Mouse (Mus musculus) midbrain, embryonic 11.5 days (tissue): Measurements from ENCODE around the gene Galk1. TPM values are rescaled to one million over a fixed set of nuclear protein-coding genes. Genes with fewer than 3 reads are reported as not detected.

Source experiments
- ATAC-seq: fragments of 200-750 bp; cut with Nextera tagmentation; 2 replicates; pipeline ENCODE4 v1.8.0; 2017; ENCODE audit warnings: moderate TSS enrichment, moderate library complexity; ENCODE audit not compliant: low FRiP score
- DNase-seq: peaks from one replicate; pipeline ENCODE4 v3.0.0; 2015; ENCODE audit warnings: low spot score; ENCODE audit errors: missing footprints
- H3K27ac ChIP-seq: fragments of 300-500 bp; sonication (generic); 2 replicates; pipeline ENCODE4 v1.5.1; 2014; ENCODE audit warnings: low read depth, low read length
- H3K27me3 ChIP-seq: fragments of 300-500 bp; sonication (generic); 2 replicates; pipeline ENCODE4 v1.6.1; 2014; ENCODE audit warnings: mild to moderate bottlenecking, low read length, moderate library complexity, mixed read lengths; ENCODE audit not compliant: control insufficient read depth, insufficient read depth
- H3K36me3 ChIP-seq: fragments of 300-500 bp; sonication (generic); 2 replicates; pipeline ENCODE4 v1.6.1; 2014; ENCODE audit warnings: mild to moderate bottlenecking, low read length, moderate library complexity, mixed read lengths; ENCODE audit not compliant: control insufficient read depth, insufficient read depth
- H3K4me1 ChIP-seq: fragments of 300-500 bp; sonication (generic); 2 replicates; pipeline ENCODE4 v1.6.1; 2014; ENCODE audit warnings: low read length; ENCODE audit not compliant: control insufficient read depth, insufficient read depth
- H3K4me2 ChIP-seq: fragments of 300-500 bp; sonication (generic); 2 replicates; pipeline ENCODE4 v1.6.1; 2014; ENCODE audit warnings: mild to moderate bottlenecking, moderate library complexity
- H3K4me3 ChIP-seq: fragments of 300-500 bp; sonication (generic); 2 replicates; pipeline ENCODE4 v1.5.1; 2014; ENCODE audit warnings: low read depth, low read length
- H3K9ac ChIP-seq: fragments of 300-500 bp; sonication (generic); 2 replicates; pipeline ENCODE4 v1.6.1; 2014; ENCODE audit warnings: low read length
- H3K9me3 ChIP-seq: fragments of 300-500 bp; sonication (generic); 2 replicates; pipeline ENCODE4 v1.6.1; 2016; ENCODE audit warnings: low read length; ENCODE audit not compliant: control insufficient read depth
- WGBS: fragments of 180-500 bp; shearing (Covaris S2); extraction: QIAGEN DNeasy Blood & Tissue Kit; methylation state at CpG from one replicate; pipeline ENCODE4 v1.1.7; 2014; 5-methylcytosine and 5-hydroxymethylcytosine counted together
- polyA plus RNA-seq: library from polyadenylated mRNA; unstranded; fragments of >200 nt; fragmentation: Nextera tagmentation; extraction: Ambion mirVana; gene quantifications from 2 replicates; pipeline ENCODE4 v1.2.1, GENCODE M21; 2014

Galk1 gene
- polyA plus RNA-seq, 1 experiment from 2014 or later, result 93.4 TPM

DNA sequence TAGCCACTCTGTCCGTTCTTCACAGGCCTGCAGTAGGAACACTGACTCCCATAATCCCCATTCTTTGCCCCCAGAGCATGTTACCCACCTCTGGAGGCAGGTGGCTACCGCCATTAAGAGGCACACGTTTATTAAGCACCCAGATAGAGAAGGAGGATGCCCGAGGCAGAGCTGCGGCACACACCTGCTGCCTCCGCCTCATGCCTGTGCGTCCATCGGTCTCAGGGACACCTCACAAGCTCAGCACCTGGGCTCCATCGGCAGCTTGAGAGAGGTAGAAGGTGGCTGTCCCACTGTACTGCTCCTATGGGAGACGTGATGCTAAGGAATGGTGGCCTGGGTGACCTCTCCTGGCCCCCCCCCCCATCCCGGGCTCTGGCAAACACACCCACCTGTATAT, 4.1 kb downstream of the Galk1 start:
- 91% methylated on average over 11 of the region's 11 CpGs for WGBS
- peaks cover 24% of the 10 kb centered on the region for H3K4me1 ChIP-seq
- no peak overlapping the region for H3K9ac ChIP-seq

DNA sequence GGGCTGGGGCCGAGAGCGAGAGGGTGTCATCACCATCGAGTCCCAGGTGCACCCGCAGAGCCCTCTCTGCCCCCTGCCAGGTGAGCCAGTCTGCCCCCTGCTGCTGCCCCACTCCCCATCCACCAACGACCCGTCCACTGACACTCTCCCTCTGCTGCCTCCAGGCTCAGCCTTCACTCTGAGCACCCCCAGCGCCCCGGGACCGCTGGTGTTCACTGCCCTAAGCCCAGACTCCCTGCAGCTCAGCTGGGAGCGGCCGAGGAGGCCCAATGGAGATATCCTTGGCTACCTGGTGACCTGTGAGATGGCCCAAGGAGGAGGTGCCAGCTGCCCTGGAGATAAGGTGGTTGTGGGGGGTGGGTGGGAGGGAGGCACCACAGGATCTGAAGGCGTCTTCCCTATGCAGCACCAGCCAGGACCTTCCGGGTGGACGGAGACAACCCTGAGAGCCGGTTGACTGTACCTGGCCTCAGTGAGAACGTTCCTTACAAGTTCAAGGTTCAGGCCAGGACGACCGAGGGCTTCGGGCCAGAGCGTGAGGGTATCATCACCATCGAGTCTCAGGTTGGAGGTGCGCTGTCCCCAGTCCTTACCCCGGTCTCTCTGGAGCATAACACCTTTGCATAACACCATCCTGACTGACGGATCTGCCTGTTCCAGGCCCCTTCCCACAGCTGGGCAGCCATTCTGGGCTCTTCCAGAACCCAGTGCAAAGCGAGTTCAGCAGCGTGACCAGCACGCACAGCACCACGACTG, 5.2 kb downstream of the Galk1 start:
- Histone ChIP-seq H3K27me3 (0 out of 2 replicates have a peak, but pooled peaks cover 3% of the 10 kb centered on the region), H3K36me3 (no peaks in the 10 kb centered on the region), H3K4me1 (peaks cover 17% of the 10 kb centered on the region), H3K9me3 (no peaks in the 10 kb centered on the region), H3K27ac (no peak overlapping the region), H3K4me2 (no peak overlapping the region), H3K4me3 (no peak overlapping the region), H3K9ac (no peak overlapping the region)
- DNase-seq (no peak), ATAC-seq (no peak)
- 87% methylated on average over 28 of the region's 28 CpGs for WGBS

More for the DNA sequence above, 4.1 kb downstream of the Galk1 start:
- DNase-seq (no peak), ATAC-seq (no peak)
- Histone ChIP-seq H3K27ac (no peak overlapping the region), H3K4me3 (no peak overlapping the region), H3K4me2 (no peak overlapping the region), H3K27me3 (0 out of 2 replicates have a peak, but pooled peaks cover 3% of the 10 kb centered on the region), H3K9me3 (no peaks in the 10 kb centered on the region), H3K36me3 (no peaks in the 10 kb centered on the region)

DNA sequence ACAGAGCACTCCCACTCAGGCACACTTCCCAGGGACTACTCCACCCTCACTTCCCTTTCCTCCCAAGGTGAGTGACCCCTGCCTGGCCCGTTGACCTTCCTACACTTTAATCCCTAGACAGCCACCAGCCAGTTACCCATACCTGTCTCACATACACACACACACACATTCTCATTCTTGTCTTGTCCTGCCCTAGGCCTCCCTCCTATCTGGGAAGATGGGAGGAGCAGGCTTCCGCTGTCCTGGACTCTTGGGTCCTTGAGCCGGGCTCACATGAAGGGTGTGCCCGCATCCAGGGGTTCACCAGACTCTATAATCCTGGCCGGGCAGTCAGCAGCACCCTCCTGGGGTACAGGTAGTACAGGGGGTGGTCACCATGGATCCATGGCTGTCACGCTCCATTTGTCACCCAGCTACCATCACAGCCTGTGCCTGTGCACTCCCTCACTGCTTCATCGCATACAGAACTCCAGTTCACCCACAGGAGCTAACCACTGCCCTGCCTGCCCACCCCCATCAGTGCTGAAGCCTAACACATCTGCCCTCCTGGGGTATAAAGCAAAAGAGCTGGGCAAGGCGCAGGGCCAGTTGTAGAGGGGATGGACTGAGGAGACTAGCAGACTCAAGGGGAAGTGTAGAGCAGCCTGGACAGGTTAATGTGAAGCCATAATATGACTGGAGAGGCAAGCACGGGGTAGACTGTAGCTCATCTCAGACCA, 6.7 kb downstream of the Galk1 start:
- H3K27ac ChIP-seq, result no peak overlapping the region
- H3K4me1 ChIP-seq, result peaks cover 11% of the 10 kb centered on the region
- H3K9ac ChIP-seq, result no peak overlapping the region; the same call in 1 of the 2 replicates
- WGBS, result 61% methylated on average over 9 of the region's 9 CpGs
- no peaks in the 10 kb centered on the region for H3K9me3 ChIP-seq
- H3K36me3 ChIP-seq, result no peaks in the 10 kb centered on the region
- 0 out of 2 replicates have a peak, but pooled peaks cover 3% of the 10 kb centered on the region for H3K27me3 ChIP-seq
- ATAC-seq, result no peak; the same call in 1 of the 2 replicates
- no peak overlapping the region for H3K4me3 ChIP-seq
- no peak overlapping the region; the same call in 1 of the 2 replicates for H3K4me2 ChIP-seq
- DNase-seq, result no peak

DNA sequence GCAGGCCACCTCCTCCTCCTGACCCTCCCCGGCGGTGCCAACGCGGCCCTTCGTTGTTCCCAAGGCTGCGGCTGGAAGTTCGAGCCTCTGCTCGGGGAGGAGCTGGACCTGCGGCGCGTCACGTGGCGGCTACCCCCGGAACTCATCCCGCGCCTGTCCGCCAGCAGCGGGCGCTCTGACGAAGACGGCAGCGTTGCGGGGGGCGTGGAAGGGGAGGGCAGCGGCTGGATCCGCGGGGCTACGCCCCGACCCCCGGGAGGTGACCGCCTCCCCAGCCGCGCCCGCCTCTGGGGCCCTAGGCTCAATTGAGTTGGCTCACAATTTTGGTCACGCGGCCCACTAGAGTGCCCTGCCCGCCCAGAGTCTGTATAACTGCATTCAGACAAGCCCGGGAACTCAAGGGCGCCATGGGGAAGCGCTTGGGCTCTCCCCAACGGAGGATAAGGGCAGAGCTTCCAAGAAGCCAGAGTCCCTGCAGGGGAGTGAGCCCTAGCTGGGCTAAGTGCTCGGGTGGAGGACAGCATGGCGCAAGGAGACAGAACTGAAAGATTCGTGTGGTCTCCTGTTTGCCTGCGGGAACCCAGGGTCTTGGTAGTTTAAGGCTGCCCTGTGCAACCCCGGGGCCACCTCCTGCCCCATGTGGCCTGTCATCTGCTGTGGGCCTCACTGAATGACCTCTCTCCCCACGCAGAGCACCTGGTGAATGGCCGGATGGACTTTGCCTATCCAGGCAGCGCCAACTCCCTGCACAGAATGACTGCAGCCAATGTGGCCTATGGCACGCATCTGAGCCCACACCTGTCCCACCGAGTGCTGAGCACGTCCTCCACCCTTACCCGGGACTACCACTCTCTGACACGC, 7.4 kb downstream of the Galk1 start:
- DNase-seq (peak; percentile 94), ATAC-seq (peak; percentile 47)
- peak overlapping the region; percentile 33 for H3K4me3 ChIP-seq
- H3K4me2 ChIP-seq, result peak overlapping the region; percentile 58
- WGBS, result 4% methylated on average over 54 of the region's 54 CpGs
- H3K9me3 ChIP-seq, result no peaks in the 10 kb centered on the region
- H3K27me3 ChIP-seq, result 0 out of 2 replicates have a peak, but pooled peaks cover 3% of the 10 kb centered on the region
- no peak overlapping the region for H3K27ac ChIP-seq
- H3K36me3 ChIP-seq, result no peaks in the 10 kb centered on the region
- peak overlapping the region; percentile 68 for H3K9ac ChIP-seq
- H3K4me1 ChIP-seq, result peaks cover 11% of the 10 kb centered on the region

DNA sequence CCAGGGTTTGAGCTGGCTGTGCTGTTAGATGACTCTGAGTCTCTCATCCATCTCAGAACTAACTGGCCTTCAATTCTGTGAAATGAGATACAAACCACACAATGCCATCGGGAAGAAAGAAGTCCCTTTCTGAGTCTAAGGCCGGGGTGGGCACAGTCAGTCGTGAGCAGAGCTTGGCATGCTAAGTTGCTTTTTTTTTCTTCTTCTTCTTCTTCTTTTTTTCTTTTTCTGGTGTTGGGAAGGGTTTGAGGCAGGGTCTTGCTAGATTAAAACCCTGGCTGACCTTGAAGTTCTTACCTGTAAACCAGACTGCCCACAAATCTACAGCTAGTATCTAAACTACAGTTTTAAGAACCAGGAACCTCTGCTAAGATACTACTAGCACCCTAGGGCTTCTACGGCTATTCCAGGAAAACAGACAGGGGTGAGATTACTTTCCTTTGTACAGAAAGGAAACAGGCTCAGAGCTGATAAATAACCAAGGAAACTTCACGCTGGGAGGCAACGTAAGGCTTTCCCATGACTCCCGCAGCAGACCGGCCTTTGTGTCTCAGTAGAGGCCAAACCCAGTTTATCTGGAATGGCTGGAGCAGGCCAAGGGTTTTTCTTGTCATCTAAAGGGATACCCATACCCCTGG, 8.2 kb downstream of the Galk1 start:
- Histone ChIP-seq H3K27ac (no peak overlapping the region), H3K9ac (peak overlapping the region; percentile 68), H3K9me3 (no peaks in the 10 kb centered on the region), H3K36me3 (no peaks in the 10 kb centered on the region), H3K27me3 (0 out of 2 replicates have a peak, but pooled peaks cover 3% of the 10 kb centered on the region), H3K4me2 (peak overlapping the region; percentile 58), H3K4me3 (peak overlapping the region; percentile 33), H3K4me1 (peaks cover 11% of the 10 kb centered on the region)
- WGBS, result 43% methylated on average over 8 of the region's 8 CpGs
- ATAC-seq (no peak), DNase-seq (peak; percentile 83)

DNA sequence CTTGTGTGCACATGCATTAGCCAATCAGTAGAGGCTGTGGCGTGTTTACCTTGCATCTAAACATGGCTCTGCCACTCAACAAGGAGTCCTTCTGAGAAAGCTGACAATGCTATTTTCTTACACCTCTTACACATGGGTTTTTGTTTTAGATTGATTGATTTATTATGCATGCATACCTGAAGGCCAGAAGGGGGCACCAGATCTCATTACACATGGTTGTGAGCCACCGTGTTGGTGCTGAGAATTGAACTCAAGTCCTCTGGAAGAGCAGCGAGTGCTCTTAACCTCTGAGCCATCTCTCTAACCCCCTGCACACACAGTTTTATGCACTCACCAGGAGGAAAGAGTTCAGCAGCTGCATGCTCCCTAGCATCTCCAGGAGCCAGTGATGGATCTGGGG, 9.6 kb downstream of the Galk1 start:
- Histone ChIP-seq H3K27me3 (0 out of 2 replicates have a peak, but pooled peaks cover 3% of the 10 kb centered on the region), H3K27ac (no peak overlapping the region), H3K9ac (no peak overlapping the region), H3K4me3 (no peak overlapping the region), H3K4me2 (no peak overlapping the region), H3K4me1 (peaks cover 11% of the 10 kb centered on the region), H3K9me3 (no peaks in the 10 kb centered on the region), H3K36me3 (no peaks in the 10 kb centered on the region)
- 84% methylated on average over 3 of the region's 3 CpGs for WGBS
- ATAC-seq (no peak), DNase-seq (no peak)

DNA sequence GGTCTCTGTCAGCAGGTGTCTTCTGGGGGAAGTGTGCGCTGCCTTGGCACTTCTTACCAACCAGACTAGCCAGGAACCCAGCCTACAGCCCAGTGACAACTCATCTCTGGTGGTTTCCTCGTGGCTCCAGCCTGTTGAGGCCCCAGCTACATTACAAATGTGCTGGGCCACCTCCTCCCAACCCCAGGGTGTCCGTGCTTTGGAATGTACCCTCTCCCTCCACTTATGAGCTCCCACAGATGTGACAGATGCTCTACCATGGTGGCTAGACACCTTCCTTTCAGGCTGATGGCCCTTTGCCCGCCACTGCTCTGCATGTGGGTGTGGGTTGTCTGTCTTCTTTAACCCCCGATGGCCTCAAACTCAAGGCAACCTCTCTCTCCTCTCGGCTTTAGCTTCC, 10.8 kb downstream of the Galk1 start:
- 0 out of 2 replicates have a peak, but pooled peaks cover 3% of the 10 kb centered on the region for H3K27me3 ChIP-seq
- no peak overlapping the region for H3K4me2 ChIP-seq
- no peaks in the 10 kb centered on the region for H3K9me3 ChIP-seq
- no peak overlapping the region for H3K9ac ChIP-seq
- H3K27ac ChIP-seq, result no peak overlapping the region
- no peaks in the 10 kb centered on the region for H3K36me3 ChIP-seq
- WGBS, result 78% methylated on average over 6 of the region's 6 CpGs
- peak; percentile 78 for DNase-seq
- H3K4me3 ChIP-seq, result no peak overlapping the region
- ATAC-seq, result no peak
- peaks cover 11% of the 10 kb centered on the region for H3K4me1 ChIP-seq

DNA sequence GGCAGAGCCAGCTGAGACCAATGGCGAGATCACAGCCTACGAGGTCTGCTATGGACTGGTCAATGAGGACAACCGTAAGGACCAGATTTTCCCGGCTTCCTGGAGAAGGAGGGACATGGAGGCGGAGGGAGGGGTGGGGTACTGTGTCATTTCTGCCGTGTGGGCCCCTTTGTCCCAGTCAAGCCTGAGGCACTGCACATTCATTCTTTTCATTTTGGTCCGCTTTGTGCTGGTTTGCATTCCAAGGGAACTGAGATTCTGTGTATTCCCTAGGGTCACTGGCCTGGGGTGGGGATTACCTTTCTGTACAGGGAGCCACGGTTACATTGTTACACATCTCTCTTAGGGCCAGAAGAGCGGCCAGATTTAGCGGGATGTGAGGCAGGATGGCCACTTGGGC, 11.9 kb downstream of the Galk1 start:
- no peak overlapping the region for H3K27ac ChIP-seq
- H3K4me2 ChIP-seq, result no peak overlapping the region
- 36% methylated on average over 10 of the region's 10 CpGs for WGBS
- H3K36me3 ChIP-seq, result no peaks in the 10 kb centered on the region
- H3K4me3 ChIP-seq, result no peak overlapping the region
- no peaks in the 10 kb centered on the region for H3K9me3 ChIP-seq
- 0 out of 2 replicates have a peak, but pooled peaks cover 3% of the 10 kb centered on the region for H3K27me3 ChIP-seq
- DNase-seq (no peak), ATAC-seq (no peak)
- H3K9ac ChIP-seq, result no peak overlapping the region
- H3K4me1 ChIP-seq, result peaks cover 11% of the 10 kb centered on the region
